Mouse (Mus musculus) CH12.LX (cell line): ENCODE data around the gene Cblc. TPM values are rescaled to one million over a fixed set of nuclear protein-coding genes. Genes with fewer than 3 reads are reported as not detected.

Source experiments
- DNase-seq: peaks from one replicate; pipeline ENCODE4 v3.0.0-alpha.2; 2013; ENCODE audit errors: extremely low read depth
- H3K27ac ChIP-seq: 2 replicates; pipeline ENCODE4 v1.5.1; 2012; ENCODE audit warnings: low read depth, mild to moderate bottlenecking, control low read depth, moderate library complexity; ENCODE audit not compliant: insufficient read depth
- H3K27me3 ChIP-seq: replicated peaks from 2 replicates; pipeline ENCODE3; 2012; ENCODE audit warnings: inconsistent platforms
- H3K36me3 ChIP-seq, 2 experiments: replicated peaks in 1 of 2; 2 replicates each; pipeline versions ENCODE3 to v1.6.1; 2012; ENCODE audit warnings: inconsistent platforms in 1 of 2, low read length in 1 of 2, mild to moderate bottlenecking in 1 of 2, mixed read lengths in 1 of 2, moderate library complexity in 1 of 2; ENCODE audit not compliant: control insufficient read depth in 1 of 2, insufficient read depth in 1 of 2
- H3K4me1 ChIP-seq, 2 experiments: 2 replicates each; pipeline ENCODE4 v1.6.1; 2012; ENCODE audit warnings: inconsistent platforms in 1 of 2, moderate library complexity in 1 of 2; ENCODE audit not compliant: insufficient read depth in 2 of 2, control insufficient read depth in 1 of 2
- H3K4me2 ChIP-seq: 2 replicates; pipeline ENCODE4 v1.6.1; 2012; ENCODE audit warnings: low read depth, mild to moderate bottlenecking, control low read depth; ENCODE audit not compliant: poor library complexity, insufficient read depth, severe bottlenecking
- H3K4me3 ChIP-seq, 3 experiments: fragments of 150-350 bp in 1 of 3; sonication (generic) in 1 of 3; replicated peaks in 1 of 3; 2 replicates each; pipeline versions ENCODE3 to v1.5.1; 2011 to 2012; ENCODE audit warnings: low read depth in 2 of 3, low read length in 2 of 3, mild to moderate bottlenecking in 2 of 3, moderate library complexity in 2 of 3, control low read depth in 1 of 3, improper control_type of control experiment in 1 of 3, inconsistent platforms in 1 of 3, mixed read lengths in 1 of 3; ENCODE audit not compliant: poor library complexity in 1 of 3
- H3K79me2 ChIP-seq: replicated peaks from 2 replicates; pipeline ENCODE4 v1.6.1; 2012; ENCODE audit warnings: mild to moderate bottlenecking, moderate library complexity; ENCODE audit not compliant: control insufficient read depth, poor library complexity, insufficient read depth, severe bottlenecking; ENCODE audit errors: extremely low read depth
- H3K9ac ChIP-seq: 2 replicates; pipeline ENCODE4 v1.6.1; 2012; ENCODE audit warnings: low read depth, mild to moderate bottlenecking, control low read depth, moderate library complexity; ENCODE audit not compliant: insufficient read depth
- H3K9me3 ChIP-seq: replicated peaks from 2 replicates; pipeline ENCODE3; 2012; ENCODE audit warnings: low read length, inconsistent platforms, mixed read lengths
- BHLHE40 ChIP-seq: IDR thresholded peaks from 2 replicates; pipeline ENCODE4 v1.6.1; 2011; ENCODE audit warnings: mild to moderate bottlenecking, low read depth, low read length, improper control_type of control experiment
- CHD1 ChIP-seq: IDR thresholded peaks from 2 replicates; pipeline ENCODE4 v1.6.1; 2012; ENCODE audit warnings: low read depth, low read length, improper control_type of control experiment, inconsistent platforms
- CTCF ChIP-seq, 2 experiments: IDR thresholded peaks in 1 of 2; conservative IDR thresholded peaks in 1 of 2; 2 replicates each; pipeline ENCODE4 v1.5.1; 2011 to 2012; ENCODE audit warnings: low read depth in 2 of 2, low read length in 2 of 2, improper control_type of control experiment in 1 of 2, inconsistent platforms in 1 of 2, mild to moderate bottlenecking in 1 of 2, moderate library complexity in 1 of 2
- ETS1 ChIP-seq: conservative IDR thresholded peaks from 2 replicates; pipeline ENCODE4 v1.6.1; 2012; ENCODE audit warnings: low read depth, mild to moderate bottlenecking, inconsistent platforms, low read length, improper control_type of control experiment, moderate library complexity
- HCFC1 ChIP-seq: IDR thresholded peaks from 2 replicates; pipeline ENCODE4 v1.6.1; 2012; ENCODE audit warnings: low read depth, mild to moderate bottlenecking, inconsistent platforms, low read length, improper control_type of control experiment
- JUN ChIP-seq: IDR thresholded peaks from 2 replicates; pipeline ENCODE4 v1.6.1; 2011; ENCODE audit warnings: low read depth, mild to moderate bottlenecking, low read length, improper control_type of control experiment, moderate library complexity; ENCODE audit not compliant: insufficient read depth
- KAT2A ChIP-seq: IDR thresholded peaks from 2 replicates; pipeline ENCODE4 v1.6.1; 2012; ENCODE audit warnings: low read length, improper control_type of control experiment, inconsistent platforms; ENCODE audit not compliant: insufficient replicate concordance
- MAFK ChIP-seq: IDR thresholded peaks from 2 replicates; pipeline ENCODE4 v1.6.1; 2011; ENCODE audit warnings: low read length, improper control_type of control experiment; ENCODE audit not compliant: insufficient replicate concordance
- MAX ChIP-seq: IDR thresholded peaks from 2 replicates; pipeline ENCODE4 v1.6.1; 2011; ENCODE audit warnings: low read length, improper control_type of control experiment
- MAZ ChIP-seq: IDR thresholded peaks from 2 replicates; pipeline ENCODE4 v1.6.1; 2012; ENCODE audit warnings: low read depth, mild to moderate bottlenecking, inconsistent platforms, low read length, improper control_type of control experiment, moderate library complexity
- MEF2A ChIP-seq: IDR thresholded peaks from 2 replicates; pipeline ENCODE4 v1.6.1; 2014; ENCODE audit warnings: low read depth, mild to moderate bottlenecking, inconsistent platforms, low read length, improper control_type of control experiment, borderline replicate concordance
- MXI1 ChIP-seq: IDR thresholded peaks from 2 replicates; pipeline ENCODE4 v1.6.1; 2011; ENCODE audit warnings: mild to moderate bottlenecking, low read depth, low read length, improper control_type of control experiment
- MYC ChIP-seq: IDR thresholded peaks from 2 replicates; pipeline ENCODE4 v1.6.1; 2011; ENCODE audit warnings: low read depth, mild to moderate bottlenecking, improper control_type of control experiment, low read length
- NRF1 ChIP-seq: IDR thresholded peaks from 2 replicates; pipeline ENCODE4 v1.6.1; 2014; ENCODE audit warnings: low read depth, mild to moderate bottlenecking, inconsistent platforms, low read length, improper control_type of control experiment, moderate library complexity
- PAX5 ChIP-seq: IDR thresholded peaks from 2 replicates; pipeline ENCODE4 v1.6.1; 2012; ENCODE audit warnings: low read length, inconsistent platforms, mixed read lengths
- POLR2A ChIP-seq: IDR thresholded peaks from 2 replicates; pipeline ENCODE4 v1.6.1; 2011; ENCODE audit warnings: low read depth, mild to moderate bottlenecking, improper control_type of control experiment, low read length
- POLR2AphosphoS2 ChIP-seq: IDR thresholded peaks from 2 replicates; pipeline ENCODE4 v1.6.1; 2011; ENCODE audit warnings: low read depth, low read length, improper control_type of control experiment
- RCOR1 ChIP-seq: conservative IDR thresholded peaks from 2 replicates; pipeline ENCODE4 v1.6.1; 2012; ENCODE audit warnings: low read depth, mild to moderate bottlenecking, inconsistent platforms, low read length, improper control_type of control experiment
- SIN3A ChIP-seq: IDR thresholded peaks from 2 replicates; pipeline ENCODE4 v1.6.1; 2012; ENCODE audit warnings: low read length, improper control_type of control experiment, inconsistent platforms
- SMC3 ChIP-seq: IDR thresholded peaks from 2 replicates; pipeline ENCODE4 v1.6.1; 2011; ENCODE audit warnings: low read depth, low read length, improper control_type of control experiment
- USF1 ChIP-seq: IDR thresholded peaks from 2 replicates; pipeline ENCODE4 v1.6.1; 2014; ENCODE audit warnings: low read depth, mild to moderate bottlenecking, inconsistent platforms, low read length, improper control_type of control experiment
- ZKSCAN1 ChIP-seq: IDR thresholded peaks from 2 replicates; pipeline ENCODE4 v1.6.1; 2012; ENCODE audit warnings: low read depth, inconsistent platforms, low read length, improper control_type of control experiment, borderline replicate concordance
- ZMIZ1 ChIP-seq: IDR thresholded peaks from 2 replicates; pipeline ENCODE4 v1.6.1; 2012; ENCODE audit warnings: low read depth, mild to moderate bottlenecking, inconsistent platforms, low read length, improper control_type of control experiment
- dilution Hi-C: fragments of 300-500 bp; cut with MboI; formaldehyde crosslinking; loops from 2 replicates; pipeline ENCODE4 v1.14.3; 2020; ENCODE audit warnings: low sequenced_read_pairs; ENCODE audit not compliant: extremely low pct_unique_long_range_greater_than_20kb, extremely low pct_ligation_motif_present
- in situ Hi-C: fragments of 300-500 bp; cut with MboI; formaldehyde crosslinking; loops from 3 replicates; pipeline ENCODE4 v1.14.3; 2019; ENCODE audit warnings: low sequenced_read_pairs, low pct_ligation_motif_present, low pct_unique_long_range_greater_than_20kb, mixed read lengths
- polyA plus RNA-seq: library from polyadenylated mRNA; unstranded; fragments of >175 nt; gene quantifications from 2 replicates; pipeline ENCODE4 v1.2.1, GENCODE M21; 2012; ENCODE audit warnings: low read depth; ENCODE audit not compliant: insufficient read length
- total RNA-seq, 2 experiments: library from RNA; depleted of rRNA; stranded (reverse); fragments of 300-350 nt in 1 of 2; fragments of >200 nt in 1 of 2; gene quantifications; 2 replicates each; pipeline ENCODE4 v1.2.3; 2012 to 2014

Gene Cblc
- total and polyA plus RNA-seq, 3 experiments, result 6.4 to 30.8 (median 13.4) TPM

DNA sequence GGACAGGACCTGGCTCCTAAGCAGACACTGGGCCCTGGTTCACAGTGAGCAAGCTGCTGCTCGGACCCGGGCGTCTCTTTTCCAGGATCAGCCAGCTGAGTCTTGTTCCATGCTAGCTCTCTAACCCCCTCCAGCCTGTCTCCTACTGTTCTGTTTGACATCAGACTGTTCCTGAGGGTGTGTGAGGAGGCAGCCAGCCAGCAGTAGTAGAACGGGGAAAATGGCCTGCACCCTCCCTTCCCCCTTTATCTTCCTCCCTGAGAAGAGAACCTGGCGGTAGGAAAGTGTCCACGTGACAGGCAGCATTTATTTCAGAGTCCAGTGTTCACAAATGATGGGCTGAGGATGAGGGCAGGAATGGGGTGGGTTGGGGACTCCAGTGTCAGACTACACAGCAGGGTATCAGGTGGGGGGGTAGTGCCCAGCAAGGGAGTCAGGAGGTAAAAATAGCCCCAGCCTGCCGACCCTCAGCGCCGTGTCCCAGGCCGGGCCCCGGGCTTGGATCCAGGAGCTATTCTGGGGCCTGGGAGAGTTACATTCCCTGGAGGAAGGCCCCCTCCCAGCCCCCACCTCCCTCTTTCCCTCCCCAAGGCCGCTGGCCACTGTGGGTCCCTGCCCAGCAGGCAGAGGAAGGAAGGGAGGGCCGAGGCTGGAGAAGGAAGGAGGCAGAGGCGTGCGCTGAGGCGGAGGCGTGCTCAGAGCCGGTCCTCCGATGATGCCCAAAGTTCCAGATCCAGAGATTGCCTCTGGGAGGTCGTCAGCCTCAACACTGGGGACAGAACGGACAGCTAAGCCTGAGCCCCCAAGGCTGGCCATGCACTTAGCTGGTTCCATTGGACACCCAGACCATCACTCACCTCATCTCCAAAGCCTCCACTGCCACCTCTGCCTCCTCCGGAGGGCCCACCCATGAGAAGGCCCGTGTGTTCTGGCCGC, 40.5 kb downstream of the Cblc start:
- in situ Hi-C loops, result no loop called here
- H3K4me2 ChIP-seq, result no peak overlapping the region

DNA sequence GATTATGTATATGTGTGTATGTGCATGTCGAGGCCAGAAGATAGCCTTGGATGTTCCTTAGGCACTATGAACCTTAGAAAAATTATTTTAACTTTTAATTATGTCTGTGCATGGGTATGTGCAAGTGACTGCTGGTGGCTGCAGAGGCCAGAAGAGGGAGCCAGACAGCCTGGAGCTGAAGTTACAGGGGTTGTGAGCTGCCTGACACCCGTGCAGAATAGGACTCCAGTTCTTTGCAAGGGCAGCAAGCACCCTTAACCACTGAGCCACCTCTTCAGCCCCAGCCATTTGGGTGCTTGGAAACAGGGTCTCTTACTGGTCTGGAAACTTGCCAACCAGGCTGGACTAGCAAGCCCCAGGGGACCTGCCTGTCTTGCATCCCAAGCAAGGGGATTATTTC, 41.6 kb downstream of the Cblc start:
- H3K79me2 ChIP-seq, result no peaks in the 10 kb centered on the region
- TF ChIP-seq CTCF (conservative IDR thresholded peaks at IDR 0.05 in 1 of 2, IDR thresholded peaks at IDR 0.05 in 1 of 2; ENCODE audit: low read depth in 2 of 2, low read length in 2 of 2), result peak in 1 of 2 experiments; percentile 42; a peak in 2 of 4 replicates
- no peak for TF ChIP-seq SMC3
- no peak for TF ChIP-seq MAX
- TF ChIP-seq ZMIZ1, result no peak
- H3K4me2 ChIP-seq, result no peak overlapping the region
- H3K4me3 ChIP-seq, result no peak overlapping the region
- H3K27me3 ChIP-seq, result peaks cover 18% of the 10 kb centered on the region
- DNase-seq, result no peak
- peaks cover 6% of the 10 kb centered on the region in 2 experiments for H3K4me1 ChIP-seq
- no peak overlapping the region for H3K27ac ChIP-seq
- no peak overlapping the region for H3K9ac ChIP-seq
- dilution Hi-C loops, result no loop called here
- peaks cover 0 to 7% of the 10 kb centered on the region in 2 experiments for H3K36me3 ChIP-seq
- in situ Hi-C loops, result no loop called here
- H3K9me3 ChIP-seq, result peaks cover 3% of the 10 kb centered on the region

More for the DNA sequence above, 40.5 kb downstream of the Cblc start:
- dilution Hi-C loops, result no loop called here
- no peaks in the 10 kb centered on the region for H3K79me2 ChIP-seq
- H3K9me3 ChIP-seq, result peaks cover 3% of the 10 kb centered on the region
- H3K4me3 ChIP-seq, result no peak overlapping the region
- no peak overlapping the region for H3K9ac ChIP-seq
- TF ChIP-seq CTCF (conservative IDR thresholded peaks at IDR 0.05 in 1 of 2, IDR thresholded peaks at IDR 0.05 in 1 of 2; ENCODE audit: low read depth in 2 of 2, low read length in 2 of 2) (no peak), MAX (no peak), SIN3A (no peak), MYC (no peak), POLR2A (no peak), KAT2A (no peak), PAX5 (no peak), MXI1 (no peak)
- H3K4me1 ChIP-seq, result no peaks in the 10 kb centered on the region
- DNase-seq, result no peak
- peaks cover 19% of the 10 kb centered on the region for H3K27me3 ChIP-seq
- H3K36me3 ChIP-seq, result peaks cover 0 to 9% of the 10 kb centered on the region in 2 experiments
- no peak overlapping the region for H3K27ac ChIP-seq

DNA sequence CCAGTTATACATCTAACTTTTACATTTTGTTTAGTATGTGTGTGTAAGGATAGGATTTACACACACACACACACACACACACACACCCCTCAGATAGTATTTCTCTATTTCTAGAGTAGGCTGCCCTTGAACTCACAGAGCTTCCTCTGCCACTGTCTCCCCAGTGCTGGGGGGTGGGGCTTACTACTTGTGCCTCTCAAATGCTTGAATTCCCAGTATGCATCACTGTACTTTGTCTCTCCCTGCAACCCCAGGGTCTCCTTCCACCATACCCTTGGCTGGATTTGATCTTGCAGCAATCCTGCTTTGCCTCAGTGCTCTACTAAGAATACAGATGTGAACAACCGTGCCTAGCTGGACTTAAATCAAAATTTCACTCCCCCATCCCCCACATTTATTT, 42.5 kb downstream of the Cblc start:
- dilution Hi-C loops, result no loop called here
- Histone ChIP-seq H3K4me2 (no peak overlapping the region), H3K27me3 (peaks cover 15% of the 10 kb centered on the region)

More for the DNA sequence above, 42.5 kb downstream of the Cblc start:
- DNase-seq, result no peak
- Histone ChIP-seq H3K27ac (no peak overlapping the region), H3K36me3 (peaks cover 0 to 5% of the 10 kb centered on the region in 2 experiments), H3K4me1 (peaks cover 6% of the 10 kb centered on the region in 2 experiments), H3K79me2 (no peaks in the 10 kb centered on the region), H3K9ac (no peak overlapping the region), H3K4me3 (no peak overlapping the region), H3K9me3 (peaks cover 3% of the 10 kb centered on the region)
- in situ Hi-C loops, result loop anchor here (5.0 kb wide), 1 partner anchor 33 kb away; no protein-coding TSS in a partner anchor
- TF ChIP-seq MAFK (no peak), USF1 (no peak), CHD1 (no peak), NRF1 (no peak), CTCF (conservative IDR thresholded peaks at IDR 0.05 in 1 of 2, IDR thresholded peaks at IDR 0.05 in 1 of 2; ENCODE audit: low read depth in 2 of 2, low read length in 2 of 2) (no peak), JUN (no peak), MAZ (no peak), POLR2AphosphoS2 (no peak), ETS1 (no peak), RCOR1 (no peak), SIN3A (no peak), POLR2A (no peak), HCFC1 (no peak), MEF2A (no peak), BHLHE40 (no peak), MXI1 (no peak), ZKSCAN1 (no peak)
